Mouse (Mus musculus) limb, embryonic 15.5 days (tissue): ENCODE measurements around the gene Golm1. TPM values are rescaled to one million over a fixed set of nuclear protein-coding genes. Genes with fewer than 3 reads are reported as not detected.

Experiments used
- polyA plus RNA-seq: library from polyadenylated mRNA; unstranded; fragments of >200 nt; fragmentation: Nextera tagmentation; extraction: Ambion mirVana; gene quantifications from 2 replicates; pipeline ENCODE4 v1.2.1, GENCODE M21; 2015

Gene Golm1
- polyA plus RNA-seq, 1 experiment from 2014 or later, result 38.8 TPM

Other genes with a start within 250 kb of the Golm1 start
- gene Agtpbp1, start 90.6 kb downstream of the Golm1 start, polyA plus RNA-seq, result 9.3 and 12.2 TPM in 2 replicates
- gene Naa35, start 90.6 kb downstream of the Golm1 start, polyA plus RNA-seq, result 74.2 and 80.9 TPM in 2 replicates
- not detected in 2 replicates for gene 4921517D22Rik, start 18.3 kb upstream of the Golm1 start, polyA plus RNA-seq
- gene Spata31d1a, start 34.5 kb upstream of the Golm1 start, polyA plus RNA-seq, result not detected in 2 replicates
- 0.04 TPM in 1 of 2 replicates, not detected in the other for gene Spata31d1b, start 36.5 kb upstream of the Golm1 start, polyA plus RNA-seq
- gene Spata31d1d, start 55.9 kb upstream of the Golm1 start, polyA plus RNA-seq, result not detected in 2 replicates
- gene 1700014D04Rik, start 70.9 kb upstream of the Golm1 start, polyA plus RNA-seq, result not detected in 2 replicates
- 111 and 132 TPM in 2 replicates for gene Isca1, start 94.0 kb upstream of the Golm1 start, polyA plus RNA-seq
- gene Gm49354, start 106.4 kb upstream of the Golm1 start, polyA plus RNA-seq, result not detected in 2 replicates
- 50.4 and 57.1 TPM in 2 replicates for gene Tut7, start 147.3 kb upstream of the Golm1 start, polyA plus RNA-seq